Mouse (Mus musculus) erythroid progenitor cell, adult 5-6 weeks (primary cell): ENCODE measurements around the gene Zmynd10. TPM values are rescaled to one million over a fixed set of nuclear protein-coding genes. Genes with fewer than 3 reads are reported as not detected.
A peak's percentile ranks its signal among the peaks of the same experiment; 100 is the strongest.
"Not testable (repeated sequence)": the region's sequence is repeated elsewhere in the genome, so short reads cannot be mapped to it uniquely, and the experiment has no call there.

Experiments
- ATAC-seq: replicated peaks from 2 replicates; pipeline ENCODE4 v1.8.0; 2016; ENCODE audit warnings: moderate number of reproducible peaks, mild to moderate bottlenecking, moderate TSS enrichment, inconsistent platforms; ENCODE audit not compliant: poor library complexity, low FRiP score, severe bottlenecking
- total RNA-seq, 2 experiments: library from RNA; stranded (forward) in 1 of 2; stranded (reverse) in 1 of 2; fragments of 150-400 nt in 1 of 2; fragments of 186-747, 209-891 nt in 1 of 2; gene quantifications; 2 replicates each; pipeline versions ENCODE4 v1.2.3 to v1.2.4; 2015 to 2017; ENCODE audit warnings: low replicate concordance in 2 of 2

Zmynd10 gene
- total RNA-seq, 2 experiments from 2014 or later = not detected

GRCm38 (mm10) chr9:107553541-107554318, 6.6 kb downstream of the Zmynd10 start:
- ATAC-seq = no peak

GRCm38 (mm10) chr9:107554319-107554825, 7.3 kb downstream of the Zmynd10 start:
- peak; percentile 89 for ATAC-seq

- ATAC-seq = 0 out of 2 replicates have a peak, but pooled peaks have one; percentile 1
These were observed 7.9 kb downstream of the Zmynd10 start for GRCm38 (mm10) chr9:107555031-107555457.

GRCm38 (mm10) chr9:107555701-107556100, 8.6 kb downstream of the Zmynd10 start:
- ATAC-seq = no peak

GRCm38 (mm10) chr9:107556346-107556745, 9.2 kb downstream of the Zmynd10 start:
- no peak for ATAC-seq

- peak; percentile 90 for ATAC-seq
These were observed 16.0 kb downstream of the Zmynd10 start, which contains the start of gene Tusc2 for GRCm38 (mm10) chr9:107563029-107563581. Tusc2 (plus strand) TSS chr9:107563255.

GRCm38 (mm10) chr9:107565556-107565955, 18.5 kb downstream of the Zmynd10 start:
- not testable (repeated sequence) for ATAC-seq

GRCm38 (mm10) chr9:107566041-107566709, 19.1 kb downstream of the Zmynd10 start:
- 0 out of 2 replicates have a peak, but pooled peaks have one; percentile 36 for ATAC-seq

- ATAC-seq = no peak
These were observed 19.8 kb downstream of the Zmynd10 start for GRCm38 (mm10) chr9:107566855-107567254.

GRCm38 (mm10) chr9:107567702-107568319, 20.7 kb downstream of the Zmynd10 start, which contains the start of gene Hyal2:
Hyal2 (plus strand) TSS chr9:107567945.
- ATAC-seq = no peak

- ATAC-seq = peak; percentile 76
These were observed 21.5 kb downstream of the Zmynd10 start for GRCm38 (mm10) chr9:107568331-107569261.

GRCm38 (mm10) chr9:107569270-107569669, 22.2 kb downstream of the Zmynd10 start:
- ATAC-seq = peak; percentile 7

GRCm38 (mm10) chr9:107570016-107570415, 22.9 kb downstream of the Zmynd10 start:
- no peak for ATAC-seq

GRCm38 (mm10) chr9:107570845-107571244, 23.7 kb downstream of the Zmynd10 start:
- peak; percentile 56 for ATAC-seq

GRCm38 (mm10) chr9:107571534-107572326, 24.6 kb downstream of the Zmynd10 start:
- peak; percentile 14; the same call in 1 of the 2 replicates for ATAC-seq

GRCm38 (mm10) chr9:107572327-107572662, 25.2 kb downstream of the Zmynd10 start:
- ATAC-seq = no peak

- ATAC-seq = not testable (repeated sequence)
These were observed 26.7 kb downstream of the Zmynd10 start for GRCm38 (mm10) chr9:107573774-107574173.
